Mouse (Mus musculus) C2C12 (cell line): ENCODE measurements at regions not wholly inside any gene's neighbourhood (a gene's known extent, or its start where the extent isn't known, plus 50 kb on each side); places are given as distances from the start of the nearest gene placed in this dataset.

ENCODE experiments used
- CEBPB ChIP-seq: IDR thresholded peaks from one replicate; pipeline ENCODE4 v1.6.1; 2011; ENCODE audit warnings: low read depth, mild to moderate bottlenecking, control low read depth, moderate library complexity
- CTCF ChIP-seq: IDR thresholded peaks from one replicate; pipeline ENCODE4 v1.5.1; 2011; ENCODE audit not compliant: control insufficient read depth, insufficient read depth, insufficient read length
- MYOG ChIP-seq: IDR thresholded peaks from one replicate; pipeline ENCODE4 v1.6.1; 2011; ENCODE audit not compliant: control insufficient read depth, insufficient read length; ENCODE audit errors: extremely low read depth

DNA sequence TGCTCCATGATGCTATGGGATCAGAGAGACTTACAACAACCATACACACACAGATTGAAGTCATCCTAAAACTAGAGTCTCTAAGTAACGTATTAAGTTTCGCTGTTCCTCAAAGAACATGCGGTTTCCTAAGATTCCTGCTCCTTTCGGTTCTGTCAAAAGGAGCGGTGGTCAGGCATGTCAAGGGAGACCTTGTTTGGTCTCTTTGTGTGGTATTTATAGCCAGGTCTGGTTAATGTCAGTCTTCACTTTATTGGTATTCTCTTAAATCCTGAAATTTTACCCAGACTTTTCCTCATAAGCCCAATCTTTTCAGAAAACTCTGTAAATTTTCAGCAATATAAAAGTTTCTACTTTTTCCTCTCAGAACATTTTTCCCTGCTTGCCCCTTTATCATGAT, 166.5 kb downstream of the Isl1 start:
- TF ChIP-seq CTCF (no peak), MYOG (no peak), CEBPB (no peak)
